ENCODE assay signal across 22 mouse cellular contexts in the genomic region with DNA sequence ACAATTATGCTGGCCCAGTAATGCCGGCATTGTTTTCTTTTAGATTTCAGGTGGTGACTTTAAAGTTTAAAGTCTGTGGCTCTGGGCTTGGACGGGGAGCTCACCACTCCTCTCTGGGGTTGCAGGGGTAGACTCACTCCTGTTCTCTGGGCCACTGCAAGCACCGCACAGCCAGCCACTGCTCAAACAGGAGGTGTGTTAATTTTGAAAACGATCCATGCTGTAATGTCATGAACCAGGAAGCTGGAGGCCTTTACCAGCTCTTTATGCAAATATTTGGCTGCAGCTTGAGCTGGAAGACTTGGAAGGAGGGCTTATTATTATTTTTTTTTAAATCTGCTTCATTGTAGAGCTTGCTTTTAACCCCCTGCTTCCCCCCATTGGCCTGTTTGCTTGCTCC. TPM values are rescaled to one million over a fixed set of nuclear protein-coding genes. Genes with fewer than 3 reads are reported as not detected.
DNase-seq lines count a peak whose midpoint lies in the region; ATAC-seq lines count a peak whose summit lies in the region.
"Had no signal": no experiment of that assay in that cellular context is flagged by ENCODE, and none has a peak within 500 bp of the region (broad histone marks: within the 10 kb centered on the region; RNA-seq: fewer than 3 reads in every experiment).

No protein-coding gene starts in this region.

- ATAC-seq in liver, embryonic 11.5 days (replicated peaks; ENCODE audit: low FRiP score): no peak
- ATAC-seq in lung, embryonic 15.5 days (ENCODE audit: borderline replicate concordance, extremely low read depth, low FRiP score, low TSS enrichment): no peak
- peak; percentile 51; the same call in 1 of the 2 replicates for ATAC-seq in stomach, embryonic 14.5 days (ENCODE audit: insufficient number of reproducible peaks, insufficient read depth, low FRiP score, low read depth)

- DNase-seq in adrenal gland, adult (ENCODE audit: inconsistent age in 2 of 2, low spot score in 1 of 2): peak; percentile 46 to 76
- DNase-seq in adrenal gland, postnatal 4 days (ENCODE audit: low spot score in 2 of 2): no peak
- DNase-seq in liver, embryonic 11.5 days (ENCODE audit: low spot score): no peak
- DNase-seq in liver: no peak
- no peak for DNase-seq in thymus, postnatal 0 days (ENCODE audit: low spot score)
- DNase-seq in thymus, postnatal 10 days (ENCODE audit: low spot score in 2 of 2): no peak
- DNase-seq: cerebellum, adult 18-20 months; kidney, adult 18-20 months; kidney, postnatal 4 days; left cerebral cortex, postnatal 4 days; thymus, postnatal 4 days had no signal

- peaks cover 5% of the 10 kb centered on the region; the same call in 1 of the 2 replicates for H3K4me1 ChIP-seq in liver, embryonic 11.5 days (replicated peaks; ENCODE audit: control insufficient read depth, insufficient read depth, low read length)
- H3K4me1 ChIP-seq in lung, embryonic 15.5 days: peaks cover 45% of the 10 kb centered on the region
- peaks cover 14% of the 10 kb centered on the region; the same call in 1 of the 2 replicates for H3K4me1 ChIP-seq in stomach, embryonic 14.5 days (ENCODE audit: control insufficient read depth, insufficient read depth, low read length)

- no peak overlapping the region for H3K4me3 ChIP-seq in liver, embryonic 11.5 days (ENCODE audit: low read depth, low read length)
- H3K4me3 ChIP-seq in lung, embryonic 15.5 days: no peak overlapping the region
- H3K4me3 ChIP-seq in stomach, embryonic 14.5 days (ENCODE audit: low read depth, low read length): no peak overlapping the region
- H3K4me3 ChIP-seq: embryonic facial prominence, embryonic 13.5 days; liver, embryonic 15.5 days; midbrain, embryonic 12.5 days; myocyte had no signal

- H3K9ac ChIP-seq in liver, embryonic 11.5 days (ENCODE audit: low read depth, low read length): no peak overlapping the region
- no peak overlapping the region for H3K9ac ChIP-seq in lung, embryonic 15.5 days
- no peak overlapping the region for H3K9ac ChIP-seq in stomach, embryonic 14.5 days (replicated peaks; ENCODE audit: low read depth, low read length)
- H3K9ac ChIP-seq: embryonic facial prominence, embryonic 13.5 days; liver, embryonic 15.5 days; midbrain, embryonic 12.5 days had no signal

- H3K9me3 ChIP-seq in liver, embryonic 11.5 days (ENCODE audit: control insufficient read depth, low read length): no peaks in the 10 kb centered on the region
- no peaks in the 10 kb centered on the region for H3K9me3 ChIP-seq in lung, embryonic 15.5 days
- H3K9me3 ChIP-seq in stomach, embryonic 14.5 days (ENCODE audit: control insufficient read depth, low read depth, low read length): no peaks in the 10 kb centered on the region
- H3K9me3 ChIP-seq: embryonic facial prominence, embryonic 13.5 days; liver, embryonic 15.5 days; midbrain, embryonic 12.5 days had no signal

- H3K27ac ChIP-seq in liver, embryonic 11.5 days (ENCODE audit: low read depth, low read length): no peak overlapping the region
- peak overlapping the region; percentile 38 for H3K27ac ChIP-seq in lung, embryonic 15.5 days
- peak overlapping the region; percentile 70 for H3K27ac ChIP-seq in stomach, embryonic 14.5 days (ENCODE audit: low read length)
- H3K27ac ChIP-seq: embryonic facial prominence, embryonic 13.5 days; liver, embryonic 15.5 days; midbrain, embryonic 12.5 days had no signal

- no peaks in the 10 kb centered on the region for H3K36me3 ChIP-seq in liver, embryonic 11.5 days (ENCODE audit: control insufficient read depth, insufficient read depth, low read length)
- no peaks in the 10 kb centered on the region for H3K36me3 ChIP-seq in lung, embryonic 15.5 days
- H3K36me3 ChIP-seq in stomach, embryonic 14.5 days (ENCODE audit: control insufficient read depth, insufficient read depth, low read length): no peaks in the 10 kb centered on the region
- H3K36me3 ChIP-seq: embryonic facial prominence, embryonic 13.5 days; liver, embryonic 15.5 days; midbrain, embryonic 12.5 days had no signal

- 31% methylated on average over 4 of the region's 4 CpGs for WGBS in liver, embryonic 11.5 days
- 15% methylated on average over 4 of the region's 4 CpGs for WGBS in lung, embryonic 15.5 days
- 25% methylated on average over 4 of the region's 4 CpGs for WGBS in stomach, embryonic 14.5 days

- peak overlapping the region; percentile 17; the same call in 1 of the 2 replicates for H3K4me2 ChIP-seq in liver, embryonic 11.5 days
- no peak overlapping the region for H3K4me2 ChIP-seq in lung, embryonic 15.5 days
- H3K4me2 ChIP-seq in stomach, embryonic 14.5 days (replicated peaks; ENCODE audit: low read depth, low read length): no peak overlapping the region
- H3K4me2 ChIP-seq: embryonic facial prominence, embryonic 13.5 days; liver, embryonic 15.5 days; midbrain, embryonic 12.5 days had no signal

- H3K27me3 ChIP-seq in liver, embryonic 11.5 days (replicated peaks; ENCODE audit: control insufficient read depth, insufficient read depth, low read length): peaks cover 13% of the 10 kb centered on the region
- no peaks in the 10 kb centered on the region for H3K27me3 ChIP-seq in lung, embryonic 15.5 days
- H3K27me3 ChIP-seq in stomach, embryonic 14.5 days (ENCODE audit: control insufficient read depth, insufficient read depth, low read length): no peaks in the 10 kb centered on the region

RNA-seq across cellular contexts. Expression of a gene that starts 3.7 kb away (rescaled TPM):
- 1 to 10 TPM; 3.8 to 6.1 TPM for total RNA-seq in adrenal gland, postnatal 4 days (2021)
- polyA plus RNA-seq in liver, embryonic 11.5 days (2014; fragmentation: Nextera tagmentation; extraction: Ambion mirVana): 0.52 and 0.70 TPM in 2 replicates
- polyA plus RNA-seq in lung, embryonic 15.5 days (2015; fragmentation: Nextera tagmentation; extraction: Ambion mirVana): 7.5 and 7.9 TPM in 2 replicates
- polyA plus RNA-seq in stomach, embryonic 14.5 days (2014; fragmentation: Nextera tagmentation; extraction: Ambion mirVana): 7.3 and 8.3 TPM in 2 replicates
- 1.5 and 2.2 TPM in 2 replicates for polyA plus RNA-seq in thymus, postnatal 0 days (2015; fragmentation: Nextera tagmentation; extraction: Ambion mirVana)
- total RNA-seq: common myeloid progenitor, adult 5-6 weeks had no signal

RNA-seq across cellular contexts. Expression of a gene that starts 54.0 kb away (rescaled TPM):
- under 1 TPM in 1 of 2 experiments, not detected in 1; 0.31 TPM for total RNA-seq in adrenal gland, postnatal 4 days (2021)
- polyA plus RNA-seq in liver, embryonic 11.5 days (2014; fragmentation: Nextera tagmentation; extraction: Ambion mirVana): not detected in 2 replicates
- polyA plus RNA-seq in lung, embryonic 15.5 days (2015; fragmentation: Nextera tagmentation; extraction: Ambion mirVana): 0.15 and 0.20 TPM in 2 replicates
- 0.64 and 1.00 TPM in 2 replicates for polyA plus RNA-seq in stomach, embryonic 14.5 days (2014; fragmentation: Nextera tagmentation; extraction: Ambion mirVana)
- polyA plus RNA-seq in thymus, postnatal 0 days (2015; fragmentation: Nextera tagmentation; extraction: Ambion mirVana): 0.27 and 0.44 TPM in 2 replicates
- total RNA-seq: common myeloid progenitor, adult 5-6 weeks; hematopoietic stem cell, adult 5-6 weeks; left cerebral cortex, postnatal 4 days had no signal
- polyA plus RNA-seq: embryonic facial prominence, embryonic 13.5 days; forebrain, embryonic 11.5 days; gonadal fat pad, adult 2 months; heart, embryonic 14.5 days; midbrain, embryonic 12.5 days; myocyte had no signal

Comparison
In these comparisons a context has a peak if more than half of its experiments do, and no peak if none do; other contexts are left out.
1. DNase-seq: peak in adrenal gland, adult (2 of 2); none in adrenal gland, postnatal 4 days (0 of 2), liver, embryonic 11.5 days (single experiment), liver (single experiment), thymus, postnatal 0 days (single experiment) and thymus, postnatal 10 days (0 of 2).